Mouse (Mus musculus) midbrain, embryonic 11.5 days (tissue): ENCODE results near the gene Ank3. TPM values are rescaled to one million over a fixed set of nuclear protein-coding genes. Genes with fewer than 3 reads are reported as not detected.

Source experiments
- ATAC-seq: fragments of 200-750 bp; cut with Nextera tagmentation; 2 replicates; pipeline ENCODE4 v1.8.0; 2017; ENCODE audit warnings: moderate TSS enrichment, moderate library complexity; ENCODE audit not compliant: low FRiP score
- DNase-seq: peaks from one replicate; pipeline ENCODE4 v3.0.0; 2015; ENCODE audit warnings: low spot score; ENCODE audit errors: missing footprints
- H3K27ac ChIP-seq: fragments of 300-500 bp; sonication (generic); 2 replicates; pipeline ENCODE4 v1.5.1; 2014; ENCODE audit warnings: low read depth, low read length
- H3K27me3 ChIP-seq: fragments of 300-500 bp; sonication (generic); 2 replicates; pipeline ENCODE4 v1.6.1; 2014; ENCODE audit warnings: mild to moderate bottlenecking, low read length, moderate library complexity, mixed read lengths; ENCODE audit not compliant: control insufficient read depth, insufficient read depth
- H3K36me3 ChIP-seq: fragments of 300-500 bp; sonication (generic); 2 replicates; pipeline ENCODE4 v1.6.1; 2014; ENCODE audit warnings: mild to moderate bottlenecking, low read length, moderate library complexity, mixed read lengths; ENCODE audit not compliant: control insufficient read depth, insufficient read depth
- H3K4me1 ChIP-seq: fragments of 300-500 bp; sonication (generic); 2 replicates; pipeline ENCODE4 v1.6.1; 2014; ENCODE audit warnings: low read length; ENCODE audit not compliant: control insufficient read depth, insufficient read depth
- H3K4me2 ChIP-seq: fragments of 300-500 bp; sonication (generic); 2 replicates; pipeline ENCODE4 v1.6.1; 2014; ENCODE audit warnings: mild to moderate bottlenecking, moderate library complexity
- H3K4me3 ChIP-seq: fragments of 300-500 bp; sonication (generic); 2 replicates; pipeline ENCODE4 v1.5.1; 2014; ENCODE audit warnings: low read depth, low read length
- H3K9ac ChIP-seq: fragments of 300-500 bp; sonication (generic); 2 replicates; pipeline ENCODE4 v1.6.1; 2014; ENCODE audit warnings: low read length
- H3K9me3 ChIP-seq: fragments of 300-500 bp; sonication (generic); 2 replicates; pipeline ENCODE4 v1.6.1; 2016; ENCODE audit warnings: low read length; ENCODE audit not compliant: control insufficient read depth
- WGBS: fragments of 180-500 bp; shearing (Covaris S2); extraction: QIAGEN DNeasy Blood & Tissue Kit; methylation state at CpG from one replicate; pipeline ENCODE4 v1.1.7; 2014; 5-methylcytosine and 5-hydroxymethylcytosine counted together
- polyA plus RNA-seq: library from polyadenylated mRNA; unstranded; fragments of >200 nt; fragmentation: Nextera tagmentation; extraction: Ambion mirVana; gene quantifications from 2 replicates; pipeline ENCODE4 v1.2.1, GENCODE M21; 2014

Gene Ank3
- polyA plus RNA-seq, 1 experiment from 2014 or later, result 58.8 TPM

- H3K9ac ChIP-seq, result no peak overlapping the region
- ATAC-seq (no peak), DNase-seq (no peak)
- 77% methylated on average over 4 of the region's 4 CpGs for WGBS
- H3K4me2 ChIP-seq, result no peak overlapping the region
- no peak overlapping the region for H3K4me3 ChIP-seq
- no peaks in the 10 kb centered on the region for H3K4me1 ChIP-seq
- no peak overlapping the region for H3K27ac ChIP-seq
- no peaks in the 10 kb centered on the region for H3K9me3 ChIP-seq
- no peaks in the 10 kb centered on the region for H3K27me3 ChIP-seq
- H3K36me3 ChIP-seq, result no peaks in the 10 kb centered on the region
These were observed 268.9 kb downstream of the Ank3 start for GRCm38 (mm10) chr10:69667482-69667881.

DNA sequence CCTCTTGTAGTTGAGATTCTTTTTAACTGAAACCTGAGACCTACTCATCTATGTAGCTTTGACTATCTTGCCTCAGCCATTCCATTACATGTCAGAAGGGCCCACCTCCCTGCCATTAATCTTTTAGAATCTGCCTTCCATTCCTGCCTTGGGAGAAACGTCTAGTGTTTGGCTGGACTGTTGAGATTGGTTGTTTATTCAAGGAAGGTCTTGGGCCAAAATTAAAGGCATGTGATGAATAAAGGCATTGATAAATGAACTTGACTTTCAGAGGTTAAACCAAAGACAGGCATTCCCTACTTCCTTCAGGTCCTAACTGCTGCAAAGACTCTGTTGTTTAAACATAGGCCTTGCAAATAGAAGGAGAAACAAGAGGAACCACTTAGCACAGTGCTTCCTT lies 271.9 kb downstream of the Ank3 start:
- Histone ChIP-seq H3K9me3 (no peaks in the 10 kb centered on the region), H3K4me2 (no peak overlapping the region), H3K4me1 (no peaks in the 10 kb centered on the region), H3K9ac (no peak overlapping the region), H3K27ac (no peak overlapping the region), H3K4me3 (no peak overlapping the region), H3K36me3 (no peaks in the 10 kb centered on the region), H3K27me3 (no peaks in the 10 kb centered on the region)
- ATAC-seq (no peak), DNase-seq (no peak)
- WGBS, result 72% methylated on average over 1 of the region's 1 CpGs

GRCm38 (mm10) chr10:69670959-69671358 lies 272.4 kb downstream of the Ank3 start:
- Histone ChIP-seq H3K4me1 (no peaks in the 10 kb centered on the region), H3K36me3 (no peaks in the 10 kb centered on the region), H3K4me2 (no peak overlapping the region), H3K4me3 (no peak overlapping the region), H3K27me3 (no peaks in the 10 kb centered on the region), H3K9ac (no peak overlapping the region), H3K27ac (no peak overlapping the region), H3K9me3 (no peaks in the 10 kb centered on the region)
- WGBS, result 79% methylated on average over 2 of the region's 2 CpGs
- DNase-seq (no peak), ATAC-seq (no peak)

GRCm38 (mm10) chr10:69671505-69671904 lies 272.9 kb downstream of the Ank3 start:
- Histone ChIP-seq H3K36me3 (no peaks in the 10 kb centered on the region), H3K9me3 (no peaks in the 10 kb centered on the region), H3K27me3 (no peaks in the 10 kb centered on the region), H3K27ac (no peak overlapping the region), H3K4me2 (no peak overlapping the region), H3K4me3 (no peak overlapping the region), H3K4me1 (no peaks in the 10 kb centered on the region), H3K9ac (no peak overlapping the region)
- 84% methylated on average over 3 of the region's 3 CpGs for WGBS
- DNase-seq (no peak), ATAC-seq (no peak)

- Histone ChIP-seq H3K36me3 (no peaks in the 10 kb centered on the region), H3K9ac (no peak overlapping the region), H3K27ac (no peak overlapping the region), H3K4me1 (no peaks in the 10 kb centered on the region), H3K4me2 (no peak overlapping the region), H3K4me3 (no peak overlapping the region), H3K9me3 (no peaks in the 10 kb centered on the region), H3K27me3 (no peaks in the 10 kb centered on the region)
- ATAC-seq (no peak), DNase-seq (no peak)
These were observed 274.0 kb downstream of the Ank3 start for GRCm38 (mm10) chr10:69672545-69672944.

- Histone ChIP-seq H3K9ac (no peak overlapping the region; the same call in 1 of the 2 replicates), H3K4me3 (no peak overlapping the region), H3K27me3 (no peaks in the 10 kb centered on the region), H3K36me3 (no peaks in the 10 kb centered on the region), H3K4me1 (no peaks in the 10 kb centered on the region), H3K9me3 (no peaks in the 10 kb centered on the region), H3K4me2 (no peak overlapping the region), H3K27ac (no peak overlapping the region)
- DNase-seq (no peak), ATAC-seq (0 out of 2 replicates have a peak, but pooled peaks have one; percentile 46)
- 59% methylated on average over 15 of the region's 15 CpGs for WGBS
These were observed 279.7 kb downstream of the Ank3 start for GRCm38 (mm10) chr10:69678230-69678629.

- no peak overlapping the region for H3K4me3 ChIP-seq
- DNase-seq, result peak; percentile 41
- no peak overlapping the region for H3K27ac ChIP-seq
- 72% methylated on average over 1 of the region's 1 CpGs for WGBS
- H3K4me1 ChIP-seq, result peaks cover 15% of the 10 kb centered on the region
- H3K4me2 ChIP-seq, result no peak overlapping the region
- no peak for ATAC-seq
- no peaks in the 10 kb centered on the region for H3K36me3 ChIP-seq
- 0 out of 2 replicates have a peak, but pooled peaks cover 2% of the 10 kb centered on the region for H3K9me3 ChIP-seq
- no peak overlapping the region for H3K9ac ChIP-seq
- no peaks in the 10 kb centered on the region for H3K27me3 ChIP-seq
These were observed 287.8 kb downstream of the Ank3 start for GRCm38 (mm10) chr10:69686336-69686735.

DNA sequence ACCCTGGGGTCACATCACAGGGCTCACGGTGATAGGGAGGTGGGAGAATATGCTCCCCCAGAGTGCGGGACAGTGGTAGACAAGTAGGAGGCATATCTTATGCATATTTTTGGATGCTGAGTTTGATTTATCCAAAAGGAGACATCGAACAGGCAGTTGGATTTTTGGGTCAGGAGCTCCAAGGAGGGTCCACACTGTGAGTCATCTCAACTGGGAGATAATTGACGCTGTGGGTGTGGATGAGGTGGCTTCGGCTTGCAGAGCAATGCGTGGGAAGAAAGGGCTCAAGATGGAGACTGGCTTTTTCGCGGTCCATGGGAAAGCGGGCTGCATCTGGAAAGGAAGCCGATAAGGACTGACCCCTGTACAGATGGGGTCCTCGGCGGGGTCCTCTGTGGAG lies 290.5 kb downstream of the Ank3 start:
- Histone ChIP-seq H3K4me2 (no peak overlapping the region), H3K27me3 (no peaks in the 10 kb centered on the region), H3K36me3 (no peaks in the 10 kb centered on the region), H3K4me3 (no peak overlapping the region), H3K27ac (no peak overlapping the region), H3K4me1 (peaks cover 16% of the 10 kb centered on the region), H3K9ac (no peak overlapping the region), H3K9me3 (no peaks in the 10 kb centered on the region)
- no peak for ATAC-seq
- 90% methylated on average over 12 of the region's 12 CpGs for WGBS
- peak; percentile 66 for DNase-seq

GRCm38 (mm10) chr10:69690131-69690960 lies 291.8 kb downstream of the Ank3 start:
- 10% methylated on average over 12 of the region's 12 CpGs for WGBS
- Histone ChIP-seq H3K27me3 (no peaks in the 10 kb centered on the region), H3K4me3 (no peak overlapping the region; the same call in 1 of the 2 replicates), H3K4me2 (peak overlapping the region; percentile 35), H3K27ac (peak overlapping the region; percentile 40; the same call in 1 of the 2 replicates), H3K36me3 (no peaks in the 10 kb centered on the region), H3K9me3 (no peaks in the 10 kb centered on the region), H3K9ac (peak overlapping the region; percentile 36; the same call in 1 of the 2 replicates), H3K4me1 (peaks cover 16% of the 10 kb centered on the region)
- ATAC-seq, result peak; percentile 83
- peak; percentile 88 for DNase-seq
